Mouse (Mus musculus): ENCODE measurements around the gene Ing5. TPM values are rescaled to one million over a fixed set of nuclear protein-coding genes. Genes with fewer than 3 reads are reported as not detected.
"Not testable (repeated sequence)": the region's sequence is repeated elsewhere in the genome, so short reads cannot be mapped to it uniquely, and the experiment has no call there.

The Ing5 gene
- total RNA-seq, 2 experiments from 2014 or later: 4.8 to 5.7 TPM

- DNase-seq: no peak
Observed at GRCm38 (mm10) chr1:93810011-93810410, 6.2 kb downstream of the Ing5 start.

GRCm38 (mm10) chr1:93811495-93812039, 7.8 kb downstream of the Ing5 start:
- no peak for DNase-seq

- no peak for DNase-seq
Observed at GRCm38 (mm10) chr1:93817823-93818532, 14.2 kb downstream of the Ing5 start.

- DNase-seq: no peak
Observed at GRCm38 (mm10) chr1:93818722-93819121, 15.0 kb downstream of the Ing5 start.

GRCm38 (mm10) chr1:93823796-93824495, 20.2 kb downstream of the Ing5 start:
- no peak for DNase-seq

- no peak for DNase-seq
Observed at GRCm38 (mm10) chr1:93824609-93825008, 20.8 kb downstream of the Ing5 start, which contains the start of gene D2hgdh. D2hgdh (plus strand) TSS chr1:93824909.

GRCm38 (mm10) chr1:93825105-93825674, 21.4 kb downstream of the Ing5 start:
- DNase-seq: peak; percentile 91

GRCm38 (mm10) chr1:93825771-93826539, 22.2 kb downstream of the Ing5 start:
- DNase-seq: no peak

- DNase-seq: no peak
Observed at GRCm38 (mm10) chr1:93826540-93826835, 22.7 kb downstream of the Ing5 start.

- DNase-seq: not testable (repeated sequence)
Observed at GRCm38 (mm10) chr1:93832754-93833360, 29.1 kb downstream of the Ing5 start.

GRCm38 (mm10) chr1:93834671-93835150, 30.9 kb downstream of the Ing5 start:
- DNase-seq: no peak

- DNase-seq: no peak
Observed at GRCm38 (mm10) chr1:93835211-93835610, 31.4 kb downstream of the Ing5 start.

- no peak for DNase-seq
Observed at GRCm38 (mm10) chr1:93835876-93836531, 32.2 kb downstream of the Ing5 start.

- DNase-seq: no peak
Observed at GRCm38 (mm10) chr1:93836532-93836913, 32.8 kb downstream of the Ing5 start.

GRCm38 (mm10) chr1:93837335-93837734, 33.6 kb downstream of the Ing5 start:
- no peak for DNase-seq

GRCm38 (mm10) chr1:93838569-93838968, 34.8 kb downstream of the Ing5 start:
- DNase-seq: not testable (repeated sequence)

- not testable (repeated sequence) for DNase-seq
Observed at GRCm38 (mm10) chr1:93845766-93846366, 42.1 kb downstream of the Ing5 start.

- not testable (repeated sequence) for DNase-seq
Observed at GRCm38 (mm10) chr1:93855790-93856189, 52.0 kb downstream of the Ing5 start.

GRCm38 (mm10) chr1:93857370-93857769, 53.6 kb downstream of the Ing5 start:
- DNase-seq: peak; percentile 4

- DNase-seq: no peak
Observed at GRCm38 (mm10) chr1:93857991-93858390, 54.2 kb downstream of the Ing5 start.

GRCm38 (mm10) chr1:93859619-93860018, 55.9 kb downstream of the Ing5 start:
- DNase-seq: no peak
